Mouse (Mus musculus): ENCODE measurements around the gene Golga7b. TPM values are rescaled to one million over a fixed set of nuclear protein-coding genes. Genes with fewer than 3 reads are reported as not detected.

Golga7b gene
- total and polyA plus RNA-seq, 2 experiments from 2014 or later = 0.30 TPM; not detected in 1

DNA sequence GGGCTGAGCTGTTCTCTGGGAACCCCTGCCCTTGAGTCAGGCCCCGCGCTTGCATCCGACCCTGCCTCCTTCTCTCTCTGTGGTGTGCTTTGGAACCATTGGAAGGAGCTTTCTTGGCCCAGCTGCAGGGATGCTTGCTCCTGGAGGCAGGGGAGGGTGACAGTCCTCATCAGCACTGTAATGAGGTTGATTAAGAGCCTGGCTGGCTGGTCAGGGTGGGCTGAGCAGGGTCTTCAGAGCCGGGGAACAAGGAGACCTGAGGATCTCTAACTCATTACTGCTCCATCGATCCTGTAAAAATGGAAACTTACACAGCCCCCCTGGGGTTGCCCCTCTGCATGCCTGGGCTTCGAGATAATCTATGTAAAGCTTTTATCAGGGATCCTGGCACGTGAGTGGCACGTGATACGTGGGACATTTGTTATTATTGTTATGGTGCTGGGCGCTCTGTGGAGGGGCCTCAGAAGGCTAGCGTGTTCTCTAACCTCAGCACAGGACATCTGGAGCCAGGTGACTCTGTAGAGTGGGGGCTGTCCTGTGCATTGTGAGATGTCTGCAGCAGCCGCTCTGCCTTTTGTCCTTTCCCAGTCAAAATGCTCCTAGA is 55.9 kb downstream of the Golga7b start:
- Histone ChIP-seq H3K9ac (replicated peaks; ENCODE audit: low read depth, low read length) (no peak overlapping the region), H3K27ac (ENCODE audit: low read depth) (no peak overlapping the region), H3K4me3 (ENCODE audit: low read depth, low read length) (no peak overlapping the region), H3K4me1 (ENCODE audit: control insufficient read depth, insufficient read depth) (no peaks in the 10 kb centered on the region), H3K27me3 (ENCODE audit: control insufficient read depth, insufficient read depth, low read length) (no peaks in the 10 kb centered on the region; the same call in 1 of the 2 replicates), H3K4me2 (ENCODE audit: low read depth, low read length) (no peak overlapping the region), H3K36me3 (replicated peaks; ENCODE audit: control insufficient read depth, insufficient read depth, low read length) (no peaks in the 10 kb centered on the region), H3K9me3 (replicated peaks; ENCODE audit: control insufficient read depth, low read length) (no peaks in the 10 kb centered on the region)
- WGBS = 41% methylated on average over 12 of the region's 12 CpGs
- TF ChIP-seq CTCF (IDR thresholded peaks at IDR 0.05; ENCODE audit: low read depth) = no peak
- TF ChIP-seq EP300 (IDR thresholded peaks at IDR 0.05; ENCODE audit: low read depth) = no peak
- ATAC-seq (ENCODE audit: insufficient read depth, low read depth) (no peak), DNase-seq (ENCODE audit: low spot score) (no peak)

DNA sequence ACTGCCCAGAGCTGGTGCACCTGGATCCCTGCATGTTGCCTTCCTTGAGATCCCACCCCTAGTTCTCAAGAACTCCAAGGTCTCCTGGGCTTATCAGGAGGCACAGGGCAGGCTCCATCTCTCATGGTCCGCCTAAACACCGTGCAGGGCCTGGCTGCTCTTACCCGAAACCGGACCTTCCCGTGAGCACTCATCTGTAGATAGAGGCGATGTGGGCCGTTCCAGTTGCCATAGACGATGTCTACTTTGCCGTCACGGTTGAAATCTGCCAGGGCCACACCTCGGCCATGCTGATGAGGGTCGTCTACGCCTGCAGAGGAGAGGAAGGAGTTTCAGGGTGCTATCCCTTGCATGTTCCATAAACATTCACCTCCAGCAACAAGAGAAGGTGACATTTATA is 57.1 kb downstream of the Golga7b start:
- H3K4me3 ChIP-seq (ENCODE audit: low read depth, low read length) = no peak overlapping the region
- DNase-seq (ENCODE audit: low spot score) = no peak
- no peak for ATAC-seq (ENCODE audit: insufficient read depth, low read depth)
- no peaks in the 10 kb centered on the region; the same call in 1 of the 2 replicates for H3K27me3 ChIP-seq (ENCODE audit: control insufficient read depth, insufficient read depth, low read length)
- no peak overlapping the region for H3K9ac ChIP-seq (replicated peaks; ENCODE audit: low read depth, low read length)
- no peak overlapping the region for H3K4me2 ChIP-seq (ENCODE audit: low read depth, low read length)
- no peaks in the 10 kb centered on the region for H3K9me3 ChIP-seq (replicated peaks; ENCODE audit: control insufficient read depth, low read length)
- no peaks in the 10 kb centered on the region for H3K4me1 ChIP-seq (ENCODE audit: control insufficient read depth, insufficient read depth)
- no peak overlapping the region for H3K27ac ChIP-seq (ENCODE audit: low read depth)
- H3K36me3 ChIP-seq (replicated peaks; ENCODE audit: control insufficient read depth, insufficient read depth, low read length) = no peaks in the 10 kb centered on the region
- 78% methylated on average over 13 of the region's 13 CpGs for WGBS
- TF ChIP-seq CTCF (IDR thresholded peaks at IDR 0.05; ENCODE audit: low read depth) = no peak
- TF ChIP-seq EP300 (IDR thresholded peaks at IDR 0.05; ENCODE audit: low read depth) = no peak

DNA sequence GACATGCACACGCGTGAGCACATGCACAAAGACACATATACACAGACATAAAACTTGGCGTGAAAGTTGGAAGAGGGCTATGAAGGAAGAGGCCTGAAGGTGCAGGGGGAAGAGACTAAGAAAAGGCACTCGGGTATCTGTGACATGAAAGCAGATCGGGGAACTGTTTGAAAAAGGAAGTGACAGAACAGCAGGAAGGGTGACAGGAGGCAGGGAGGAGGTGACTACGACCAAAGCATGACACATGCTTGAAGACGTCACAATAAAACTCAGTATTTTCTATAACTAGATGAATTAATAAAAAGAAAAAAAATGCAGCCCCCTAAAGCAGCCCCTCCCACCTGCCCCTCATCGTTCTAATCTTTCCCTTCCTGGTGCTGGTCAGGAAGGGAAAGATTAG is 58.4 kb downstream of the Golga7b start:
- WGBS = 52% methylated on average over 8 of the region's 8 CpGs
- DNase-seq (ENCODE audit: low spot score) = no peak

GRCm38 (mm10) chr19:42306202-42306601 is 58.8 kb downstream of the Golga7b start:
- Histone ChIP-seq H3K4me3 (ENCODE audit: low read depth, low read length) (no peak overlapping the region), H3K9ac (replicated peaks; ENCODE audit: low read depth, low read length) (no peak overlapping the region), H3K27ac (ENCODE audit: low read depth) (no peak overlapping the region), H3K27me3 (ENCODE audit: control insufficient read depth, insufficient read depth, low read length) (no peaks in the 10 kb centered on the region; the same call in 1 of the 2 replicates), H3K9me3 (replicated peaks; ENCODE audit: control insufficient read depth, low read length) (no peaks in the 10 kb centered on the region), H3K4me2 (ENCODE audit: low read depth, low read length) (no peak overlapping the region), H3K36me3 (replicated peaks; ENCODE audit: control insufficient read depth, insufficient read depth, low read length) (no peaks in the 10 kb centered on the region), H3K4me1 (ENCODE audit: control insufficient read depth, insufficient read depth) (no peaks in the 10 kb centered on the region)
- WGBS = 43% methylated on average over 7 of the region's 7 CpGs
- DNase-seq (ENCODE audit: low spot score) (no peak), ATAC-seq (ENCODE audit: insufficient read depth, low read depth) (no peak)
- TF ChIP-seq EP300 (IDR thresholded peaks at IDR 0.05; ENCODE audit: low read depth) (no peak), CTCF (IDR thresholded peaks at IDR 0.05; ENCODE audit: low read depth) (no peak)

More for the DNA sequence above, 58.4 kb downstream of the Golga7b start:
- ATAC-seq (ENCODE audit: insufficient read depth, low read depth) = no peak
- Histone ChIP-seq H3K9me3 (replicated peaks; ENCODE audit: control insufficient read depth, low read length) (no peaks in the 10 kb centered on the region), H3K4me2 (ENCODE audit: low read depth, low read length) (no peak overlapping the region), H3K4me1 (ENCODE audit: control insufficient read depth, insufficient read depth) (no peaks in the 10 kb centered on the region), H3K36me3 (replicated peaks; ENCODE audit: control insufficient read depth, insufficient read depth, low read length) (no peaks in the 10 kb centered on the region), H3K4me3 (ENCODE audit: low read depth, low read length) (no peak overlapping the region), H3K9ac (replicated peaks; ENCODE audit: low read depth, low read length) (no peak overlapping the region), H3K27me3 (ENCODE audit: control insufficient read depth, insufficient read depth, low read length) (no peaks in the 10 kb centered on the region; the same call in 1 of the 2 replicates), H3K27ac (ENCODE audit: low read depth) (no peak overlapping the region)
- TF ChIP-seq EP300 (IDR thresholded peaks at IDR 0.05; ENCODE audit: low read depth) = no peak
- no peak for TF ChIP-seq CTCF (IDR thresholded peaks at IDR 0.05; ENCODE audit: low read depth)

DNA sequence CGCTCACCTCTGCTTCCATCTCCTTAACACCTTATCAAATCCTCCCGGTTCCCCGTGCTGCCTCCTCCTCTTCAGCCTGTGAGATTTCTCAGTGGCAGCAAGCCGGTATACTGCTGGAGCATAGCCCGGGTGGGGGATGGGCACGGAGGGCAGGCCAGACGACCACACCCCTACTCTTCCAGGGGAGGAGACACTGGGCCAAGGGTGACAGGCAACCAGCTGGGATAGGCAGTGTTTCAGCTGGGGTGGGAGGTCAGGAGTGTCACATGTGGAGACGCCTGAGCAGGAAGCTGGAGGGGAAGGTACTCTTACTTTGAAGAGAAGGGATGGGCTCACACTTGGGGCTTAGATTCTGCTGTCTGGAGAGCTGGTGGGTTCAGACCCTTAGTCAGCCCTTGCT is 59.6 kb downstream of the Golga7b start:
- Histone ChIP-seq H3K4me3 (ENCODE audit: low read depth, low read length) (no peak overlapping the region), H3K4me2 (ENCODE audit: low read depth, low read length) (no peak overlapping the region), H3K36me3 (replicated peaks; ENCODE audit: control insufficient read depth, insufficient read depth, low read length) (no peaks in the 10 kb centered on the region), H3K9ac (replicated peaks; ENCODE audit: low read depth, low read length) (no peak overlapping the region), H3K4me1 (ENCODE audit: control insufficient read depth, insufficient read depth) (no peaks in the 10 kb centered on the region), H3K27ac (ENCODE audit: low read depth) (no peak overlapping the region), H3K27me3 (ENCODE audit: control insufficient read depth, insufficient read depth, low read length) (no peaks in the 10 kb centered on the region), H3K9me3 (replicated peaks; ENCODE audit: control insufficient read depth, low read length) (no peaks in the 10 kb centered on the region)
- TF ChIP-seq CTCF (IDR thresholded peaks at IDR 0.05; ENCODE audit: low read depth) (no peak), EP300 (IDR thresholded peaks at IDR 0.05; ENCODE audit: low read depth) (no peak)
- DNase-seq (ENCODE audit: low spot score) (no peak), ATAC-seq (ENCODE audit: insufficient read depth, low read depth) (no peak)
- WGBS = 5% methylated on average over 8 of the region's 8 CpGs

- no peak overlapping the region for H3K27ac ChIP-seq (ENCODE audit: low read depth)
- WGBS = 67% methylated on average over 12 of the region's 12 CpGs
- no peak overlapping the region for H3K4me3 ChIP-seq (ENCODE audit: low read depth, low read length)
- H3K36me3 ChIP-seq (replicated peaks; ENCODE audit: control insufficient read depth, insufficient read depth, low read length) = no peaks in the 10 kb centered on the region
- DNase-seq (ENCODE audit: low spot score) (no peak), ATAC-seq (ENCODE audit: insufficient read depth, low read depth) (no peak)
- H3K4me1 ChIP-seq (ENCODE audit: control insufficient read depth, insufficient read depth) = no peaks in the 10 kb centered on the region
- no peaks in the 10 kb centered on the region for H3K27me3 ChIP-seq (ENCODE audit: control insufficient read depth, insufficient read depth, low read length)
- TF ChIP-seq EP300 (IDR thresholded peaks at IDR 0.05; ENCODE audit: low read depth) (no peak), CTCF (IDR thresholded peaks at IDR 0.05; ENCODE audit: low read depth) (no peak)
- H3K9ac ChIP-seq (replicated peaks; ENCODE audit: low read depth, low read length) = no peak overlapping the region
- H3K9me3 ChIP-seq (replicated peaks; ENCODE audit: control insufficient read depth, low read length) = no peaks in the 10 kb centered on the region
- no peak overlapping the region for H3K4me2 ChIP-seq (ENCODE audit: low read depth, low read length)
These were observed 61.6 kb downstream of the Golga7b start for GRCm38 (mm10) chr19:42308931-42309330.
